Mouse (Mus musculus) adrenal gland, postnatal 4 days (tissue): Measurements from ENCODE around the gene Ddr1. TPM values are rescaled to one million over a fixed set of nuclear protein-coding genes. Genes with fewer than 3 reads are reported as not detected.

Experiments used
- DNase-seq, 2 experiments: peaks; one replicate each; pipeline ENCODE4 v3.0.0; 2021 to 2022; ENCODE audit warnings: low spot score in 2 of 2, mixed read lengths in 2 of 2
- total RNA-seq, 2 experiments: library from RNA; stranded (reverse); gene quantifications; 2 replicates each; pipeline ENCODE4 v1.2.3; 2021

Ddr1 gene
- total RNA-seq, 2 experiments from 2014 or later = 55.9 to 65.9 TPM

DNA sequence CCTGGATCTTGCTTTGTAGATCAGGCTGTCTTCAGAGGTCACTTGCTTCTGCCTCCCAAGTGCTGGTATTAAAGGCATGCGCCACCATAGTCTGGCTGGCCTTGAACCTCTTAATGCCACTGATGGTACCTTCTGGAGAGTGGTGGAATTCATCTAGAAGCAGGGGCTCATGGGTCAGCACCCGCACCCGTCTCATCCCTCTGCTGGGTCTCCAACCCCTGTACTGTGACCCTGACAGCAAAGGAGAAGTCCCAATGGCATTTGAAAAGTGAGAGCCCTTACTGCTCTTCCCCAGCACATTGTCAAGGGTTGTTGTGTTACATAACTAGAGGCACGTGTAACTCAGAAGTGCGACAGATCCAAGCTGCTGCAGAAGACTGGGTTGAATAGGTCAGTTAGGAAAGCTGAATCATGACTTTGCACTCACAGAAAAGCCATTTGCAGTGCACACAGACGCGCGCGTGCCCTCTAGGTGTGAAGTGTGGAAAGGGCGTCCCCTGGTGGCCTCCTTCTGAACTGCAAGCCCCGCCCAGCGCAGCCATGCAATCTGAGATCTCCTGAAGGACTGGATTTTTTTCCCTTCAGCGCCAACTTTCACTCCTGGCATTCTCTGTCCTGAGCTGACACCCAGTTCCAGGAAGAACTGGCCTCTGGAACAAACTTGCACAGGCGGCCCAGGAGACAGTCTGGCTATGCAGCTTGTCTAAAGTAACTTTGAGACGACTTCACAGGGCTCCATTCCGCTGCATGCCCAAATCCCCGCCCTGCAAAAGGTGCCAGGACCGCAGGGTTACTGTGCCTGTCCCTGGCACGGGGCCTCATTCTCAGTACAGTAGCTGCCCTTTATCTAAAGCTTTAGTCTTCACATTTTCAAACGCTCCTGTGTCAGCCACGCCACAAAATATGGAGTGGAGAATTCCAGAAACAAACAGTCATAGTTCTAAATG, 21.1 kb upstream of the Ddr1 start:
- peak; percentile 86 to 87 for DNase-seq

GRCm38 (mm10) chr17:35721676-35722075, 17.3 kb upstream of the Ddr1 start:
- no peak for DNase-seq

- DNase-seq = no peak
Observed at GRCm38 (mm10) chr17:35720340-35720727, 15.9 kb upstream of the Ddr1 start.

- DNase-seq = no peak
Observed at GRCm38 (mm10) chr17:35719616-35720339, 15.4 kb upstream of the Ddr1 start.

GRCm38 (mm10) chr17:35717080-35717479, 12.7 kb upstream of the Ddr1 start:
- DNase-seq = no peak

GRCm38 (mm10) chr17:35716114-35716513, 11.7 kb upstream of the Ddr1 start:
- DNase-seq = no peak

GRCm38 (mm10) chr17:35710705-35711347, 6.4 kb upstream of the Ddr1 start:
- DNase-seq = no peak

DNA sequence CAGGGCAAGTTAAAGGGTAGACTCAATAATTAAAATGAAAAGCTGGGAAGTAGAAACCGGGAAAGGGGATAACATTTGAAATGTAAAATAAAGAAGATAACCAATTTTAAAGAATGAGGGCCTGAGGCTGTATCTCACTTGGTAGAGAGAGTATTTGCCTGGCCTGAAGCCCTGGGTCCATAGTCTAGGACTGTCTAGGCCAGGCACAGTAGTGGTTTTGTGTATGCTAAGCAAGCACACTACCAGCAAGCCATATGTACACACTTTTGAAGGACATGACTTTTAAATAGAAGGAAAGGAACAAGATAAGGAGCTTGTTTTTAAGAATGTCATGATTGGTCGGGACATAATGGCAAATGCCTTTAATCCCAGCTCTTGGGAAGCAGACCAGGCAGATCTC, 4.2 kb upstream of the Ddr1 start:
- DNase-seq = no peak

DNA sequence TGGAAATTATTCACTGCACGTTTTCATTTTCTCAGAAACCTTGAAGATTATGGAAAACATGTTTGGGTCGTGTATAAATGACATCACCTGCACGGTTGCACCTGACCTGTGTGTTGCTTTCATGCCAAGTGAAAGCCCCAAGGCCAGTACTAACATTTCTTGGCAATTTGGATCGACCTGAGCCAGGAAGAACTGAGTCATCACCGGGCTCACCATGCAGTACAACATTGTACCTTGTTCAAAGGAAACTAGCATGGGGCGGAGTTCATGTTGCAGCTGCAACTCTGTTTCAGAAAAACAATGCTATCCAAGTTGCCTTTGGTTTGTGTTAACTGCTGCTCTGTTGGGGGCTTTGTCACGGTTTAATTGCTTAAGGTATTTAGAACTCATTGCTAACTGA, 3.5 kb upstream of the Ddr1 start:
- DNase-seq = no peak

GRCm38 (mm10) chr17:35705836-35706235, 1.4 kb upstream of the Ddr1 start:
- peak in 1 of 2 experiments; percentile 44 for DNase-seq

GRCm38 (mm10) chr17:35703751-35704271, 610 bp downstream of the Ddr1 start:
- DNase-seq = no peak

DNA sequence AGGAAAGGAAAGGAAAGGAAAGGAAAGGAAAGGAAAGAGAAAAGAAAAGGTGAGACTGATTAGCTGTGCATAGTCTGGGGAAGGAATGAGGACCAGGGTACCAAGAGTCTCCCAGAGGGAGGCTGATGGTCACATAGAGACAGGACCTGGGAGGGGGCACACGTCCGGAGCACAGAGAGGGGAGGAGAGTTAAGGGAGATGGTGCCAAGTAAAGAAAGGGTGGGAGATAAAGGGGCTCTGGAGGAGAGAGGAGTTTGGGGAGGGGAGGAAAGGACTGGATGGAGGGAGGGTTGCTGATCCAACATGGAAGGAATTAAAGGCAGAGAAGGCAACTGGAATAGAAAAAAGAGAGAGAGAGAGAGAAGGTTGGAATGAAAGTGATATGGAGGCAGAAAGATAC, 1.4 kb downstream of the Ddr1 start:
- no peak for DNase-seq

DNA sequence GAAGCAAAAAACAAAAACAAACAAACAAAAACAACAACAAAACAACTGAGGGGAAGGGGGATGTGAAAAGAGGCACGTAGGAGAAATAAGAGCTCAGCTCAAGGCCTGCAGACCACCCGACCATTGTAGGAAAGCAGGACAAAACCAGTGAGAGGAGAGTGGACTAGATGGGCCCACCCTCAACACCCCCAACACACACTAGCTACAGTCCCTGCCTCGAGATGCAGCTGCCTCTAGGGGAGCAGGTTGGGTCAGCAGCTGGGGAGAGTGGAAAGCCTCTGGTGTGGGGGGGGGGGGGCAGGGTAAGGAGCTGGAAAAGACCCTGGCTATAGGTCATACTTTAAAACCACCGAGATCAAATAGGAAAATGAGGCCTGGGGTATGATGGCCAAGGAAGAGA, 1.8 kb downstream of the Ddr1 start:
- no peak for DNase-seq

GRCm38 (mm10) chr17:35701978-35702461, 2.4 kb downstream of the Ddr1 start:
- no peak for DNase-seq

DNA sequence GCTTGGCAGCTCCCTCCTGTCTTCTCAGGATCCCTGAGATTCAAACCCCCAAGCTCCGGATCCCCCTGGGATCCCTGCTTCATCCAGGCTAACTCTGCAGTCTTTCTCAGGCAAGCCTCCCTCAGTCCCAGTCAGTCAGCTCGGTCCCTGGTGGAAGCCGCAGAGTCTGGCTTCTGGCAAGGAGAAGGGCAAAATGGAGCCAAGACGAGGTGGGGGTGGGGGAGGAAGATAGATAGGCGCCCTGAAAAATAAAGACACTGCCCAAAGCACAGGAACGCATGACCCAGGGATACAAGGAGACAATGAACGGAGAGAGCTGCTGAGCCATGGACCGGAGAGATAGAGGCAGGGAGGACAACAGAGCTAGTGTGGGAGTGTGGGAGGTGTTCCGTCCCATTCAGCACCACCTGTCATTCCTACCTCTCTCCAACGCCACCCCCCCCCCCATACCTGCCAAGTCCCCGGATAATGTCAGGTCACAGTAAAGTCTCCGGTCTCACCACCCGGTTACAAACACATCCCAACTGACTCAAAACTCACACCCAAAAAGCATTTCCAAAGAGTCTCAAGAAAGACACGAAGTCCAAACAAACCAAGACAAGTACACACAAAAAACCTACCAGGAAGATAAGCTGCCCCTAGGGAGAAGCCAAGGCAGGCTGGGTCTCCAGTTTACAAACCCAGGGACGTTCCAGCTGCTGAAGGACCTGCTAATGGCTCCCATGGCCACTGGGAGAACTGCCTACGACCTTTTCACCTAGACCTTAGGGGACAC, 3.0 kb downstream of the Ddr1 start:
- no peak for DNase-seq

- peak; percentile 57 to 59 for DNase-seq
Observed at GRCm38 (mm10) chr17:35700371-35700961, 4.0 kb downstream of the Ddr1 start.

DNA sequence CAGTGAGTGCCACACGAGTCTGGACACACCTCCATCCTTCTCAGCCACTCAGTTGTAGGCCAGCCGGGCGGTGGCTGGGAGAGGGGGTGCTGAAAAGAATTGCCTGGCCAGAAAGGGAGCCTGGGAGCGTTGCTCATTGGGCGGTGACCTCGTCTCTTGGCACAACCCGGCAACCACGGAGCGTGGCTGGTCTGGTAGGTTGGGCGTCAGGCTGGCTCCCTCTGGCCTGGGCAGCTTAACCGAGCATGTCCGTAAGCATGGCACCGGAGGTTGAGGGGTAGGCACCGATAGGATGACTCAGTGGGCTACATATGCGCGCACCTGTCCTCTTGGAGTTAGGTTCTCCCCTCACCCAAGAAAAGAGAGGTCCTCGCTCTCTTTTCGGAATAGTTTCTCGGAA, 4.5 kb downstream of the Ddr1 start:
- DNase-seq = peak; percentile 58 to 65

GRCm38 (mm10) chr17:35698501-35698883, 5.9 kb downstream of the Ddr1 start:
- no peak for DNase-seq

DNA sequence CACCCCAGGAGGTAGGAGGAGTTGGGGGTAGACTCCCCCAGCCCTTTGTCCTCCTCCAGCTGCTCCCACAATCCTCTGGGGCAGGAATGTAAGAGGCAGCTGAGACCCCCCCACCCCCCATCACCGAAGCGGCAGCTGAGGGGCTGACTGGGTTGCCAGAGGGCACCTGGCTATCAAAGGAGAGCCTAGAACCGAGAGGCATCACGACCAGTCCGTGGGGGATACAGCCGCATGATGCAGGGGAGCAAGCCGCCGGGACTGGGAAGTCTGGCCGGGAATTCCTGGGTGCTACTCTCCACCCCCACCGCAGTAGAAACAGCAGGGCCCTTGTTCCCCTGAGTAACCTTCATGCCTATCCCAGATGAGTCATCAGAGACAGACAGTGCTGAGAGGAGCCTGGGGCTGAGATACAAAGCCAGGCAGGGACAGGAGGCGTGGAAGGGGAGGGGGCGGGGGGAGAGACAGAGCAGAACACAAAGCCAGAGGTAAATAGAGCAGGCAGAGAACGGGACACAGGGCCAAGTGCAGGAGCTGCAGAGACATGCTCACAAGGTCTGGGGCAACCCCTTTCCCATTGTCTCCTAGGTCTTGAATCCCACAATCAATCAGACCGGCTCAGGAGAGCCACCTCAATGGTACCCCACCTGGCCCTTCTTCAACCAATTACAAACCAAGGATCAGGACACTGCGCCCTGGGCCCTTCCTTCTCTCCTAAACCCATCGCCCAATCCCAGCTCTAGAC, 6.5 kb downstream of the Ddr1 start:
- no peak for DNase-seq

DNA sequence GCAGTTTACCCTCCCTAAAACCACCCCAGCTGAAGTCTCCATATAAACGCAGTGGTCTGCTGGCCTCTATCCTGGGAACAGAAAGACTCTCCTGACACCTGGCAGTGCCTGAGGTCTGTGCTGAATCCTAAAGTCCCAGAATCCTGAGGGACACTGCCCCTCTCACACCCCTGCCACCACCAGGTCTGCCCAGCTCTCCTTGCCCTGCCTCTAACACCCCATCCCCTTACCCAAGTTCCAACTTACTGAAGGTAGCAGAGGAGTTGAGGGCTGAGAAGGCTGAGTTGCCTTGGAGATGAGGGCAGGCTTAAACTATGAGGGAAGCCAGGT, 7.0 kb downstream of the Ddr1 start:
- no peak for DNase-seq
